ENCODE assay signal across 26 mouse cellular contexts in the genomic region with DNA sequence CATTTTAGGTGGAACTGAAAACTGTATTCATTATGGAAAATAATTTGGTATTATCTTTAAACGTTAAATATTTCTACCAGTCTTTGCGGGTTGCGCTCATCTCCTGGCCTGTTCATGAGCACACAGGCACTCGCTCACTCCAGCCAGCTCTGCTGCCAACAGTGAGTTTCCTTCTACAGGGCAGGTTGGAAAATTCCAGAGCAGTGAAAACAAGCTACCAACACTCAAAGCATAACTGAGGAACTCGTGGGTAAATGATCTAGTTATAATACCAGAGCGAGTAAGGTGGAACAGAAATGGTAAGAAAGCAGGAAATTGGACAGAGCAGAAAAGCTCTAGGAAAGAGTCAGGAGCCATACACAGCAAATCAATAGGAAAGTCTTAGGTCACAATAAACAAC.
A peak's percentile ranks its signal among the peaks of the same experiment; 100 is the strongest.
DNase-seq lines count a peak whose midpoint lies in the region; ATAC-seq lines count a peak whose summit lies in the region.
"Had no signal": no experiment of that assay in that cellular context is flagged by ENCODE, and none has a peak within 500 bp of the region (broad histone marks: within the 10 kb centered on the region; RNA-seq: fewer than 3 reads in every experiment).

No protein-coding gene starts in this region.

- no peaks in the 10 kb centered on the region for H3K9me3 ChIP-seq in forebrain, embryonic 11.5 days (ENCODE audit: control insufficient read depth, low read length)
- no peaks in the 10 kb centered on the region for H3K9me3 ChIP-seq in forebrain, embryonic 12.5 days
- peaks cover 3% of the 10 kb centered on the region; the same call in 1 of the 2 replicates for H3K9me3 ChIP-seq in heart, embryonic 12.5 days (replicated peaks)
- H3K9me3 ChIP-seq in heart, embryonic 16.5 days (replicated peaks; ENCODE audit: control insufficient read depth, low read length), result no peaks in the 10 kb centered on the region
- H3K9me3 ChIP-seq in kidney, embryonic 14.5 days (ENCODE audit: control insufficient read depth, low read length), result no peaks in the 10 kb centered on the region
- H3K9me3 ChIP-seq: embryonic facial prominence, embryonic 15.5 days; forebrain, embryonic 10.5 days; hindbrain, embryonic 15.5 days had no signal

- no peaks in the 10 kb centered on the region for H3K36me3 ChIP-seq in forebrain, embryonic 11.5 days (ENCODE audit: control insufficient read depth, insufficient read depth, low read length)
- H3K36me3 ChIP-seq in forebrain, embryonic 12.5 days (replicated peaks), result no peaks in the 10 kb centered on the region
- H3K36me3 ChIP-seq in heart, embryonic 12.5 days, result no peaks in the 10 kb centered on the region
- no peaks in the 10 kb centered on the region for H3K36me3 ChIP-seq in heart, embryonic 16.5 days (ENCODE audit: control insufficient read depth, insufficient read depth)
- no peaks in the 10 kb centered on the region for H3K36me3 ChIP-seq in kidney, embryonic 14.5 days (ENCODE audit: control insufficient read depth, insufficient read depth, low read length)
- H3K36me3 ChIP-seq: embryonic facial prominence, embryonic 15.5 days; forebrain, embryonic 10.5 days; G1E; hindbrain, embryonic 15.5 days had no signal

- H3K27ac ChIP-seq in forebrain, embryonic 11.5 days (ENCODE audit: low read depth, low read length), result no peak overlapping the region
- H3K27ac ChIP-seq in forebrain, embryonic 12.5 days, result no peak overlapping the region
- 0 out of 2 replicates have a peak overlapping the region, but pooled peaks have one; percentile 1 for H3K27ac ChIP-seq in heart, embryonic 12.5 days (ENCODE audit: poor library complexity, severe bottlenecking)
- peak overlapping the region; percentile 61 for H3K27ac ChIP-seq in heart, embryonic 16.5 days (ENCODE audit: low read length)
- H3K27ac ChIP-seq in kidney, embryonic 14.5 days (ENCODE audit: low read depth, low read length), result no peak overlapping the region
- H3K27ac ChIP-seq: embryonic facial prominence, embryonic 15.5 days; forebrain, embryonic 10.5 days; gastrocnemius, adult 2 months; heart, adult 2 months; hindbrain, embryonic 15.5 days; kidney, postnatal 0 days had no signal

- H3K27me3 ChIP-seq in forebrain, embryonic 11.5 days (ENCODE audit: control insufficient read depth, insufficient read depth, low read length), result no peaks in the 10 kb centered on the region
- H3K27me3 ChIP-seq in forebrain, embryonic 12.5 days, result no peaks in the 10 kb centered on the region
- H3K27me3 ChIP-seq in heart, embryonic 12.5 days (replicated peaks), result no peaks in the 10 kb centered on the region
- no peaks in the 10 kb centered on the region for H3K27me3 ChIP-seq in heart, embryonic 16.5 days (ENCODE audit: control insufficient read depth, insufficient read depth, low read length)
- no peaks in the 10 kb centered on the region for H3K27me3 ChIP-seq in kidney, embryonic 14.5 days (ENCODE audit: control insufficient read depth, insufficient read depth, low read length)
- H3K27me3 ChIP-seq: embryonic facial prominence, embryonic 15.5 days; hindbrain, embryonic 15.5 days had no signal

- no peaks in the 10 kb centered on the region for H3K4me1 ChIP-seq in forebrain, embryonic 11.5 days (replicated peaks; ENCODE audit: control insufficient read depth, insufficient read depth, low read length)
- H3K4me1 ChIP-seq in forebrain, embryonic 12.5 days, result no peaks in the 10 kb centered on the region
- peaks cover 15% of the 10 kb centered on the region; the same call in 1 of the 2 replicates for H3K4me1 ChIP-seq in heart, embryonic 12.5 days (replicated peaks)
- peaks cover 16% of the 10 kb centered on the region for H3K4me1 ChIP-seq in heart, embryonic 16.5 days (ENCODE audit: control insufficient read depth, insufficient read depth, low read length)
- no peaks in the 10 kb centered on the region for H3K4me1 ChIP-seq in kidney, embryonic 14.5 days (ENCODE audit: control insufficient read depth, insufficient read depth, low read length)

- no peak overlapping the region for H3K4me3 ChIP-seq in forebrain, embryonic 11.5 days (ENCODE audit: low read depth, low read length)
- no peak overlapping the region for H3K4me3 ChIP-seq in forebrain, embryonic 12.5 days (replicated peaks)
- no peak overlapping the region for H3K4me3 ChIP-seq in heart, embryonic 12.5 days
- no peak overlapping the region for H3K4me3 ChIP-seq in heart, embryonic 16.5 days (ENCODE audit: low read length)
- no peak overlapping the region for H3K4me3 ChIP-seq in kidney, embryonic 14.5 days (ENCODE audit: low read length)
- H3K4me3 ChIP-seq: embryonic facial prominence, embryonic 15.5 days; erythroblast, embryonic 14.5 days; forebrain, embryonic 10.5 days; gastrocnemius, adult 2 months; heart, adult 2 months; hindbrain, embryonic 15.5 days had no signal

- peak; percentile 7 for DNase-seq in forebrain, embryonic 11.5 days (ENCODE audit: low spot score)
- no peak for DNase-seq in heart, adult 9 months (ENCODE audit: low spot score in 2 of 2)
- DNase-seq in heart, postnatal 14 days, result no peak
- peak; percentile 3 for DNase-seq in kidney, adult 9 months
- DNase-seq: adrenal gland, postnatal 10 days; B cell, adult 2 months; cerebellum, adult 11 months; cerebellum, adult 8-10 months; cerebellum, postnatal 14 days; embryo, embryonic 11 days; gastrocnemius, adult 2 months; gastrocnemius, postnatal 36 days; heart, adult 2 months had no signal

- H3K9ac ChIP-seq in forebrain, embryonic 11.5 days (ENCODE audit: low read length), result no peak overlapping the region
- no peak overlapping the region for H3K9ac ChIP-seq in forebrain, embryonic 12.5 days
- H3K9ac ChIP-seq in heart, embryonic 12.5 days, result no peak overlapping the region
- no peak overlapping the region for H3K9ac ChIP-seq in heart, embryonic 16.5 days (ENCODE audit: low read length)
- no peak overlapping the region for H3K9ac ChIP-seq in kidney, embryonic 14.5 days (ENCODE audit: low read depth, low read length)
- H3K9ac ChIP-seq: embryonic facial prominence, embryonic 15.5 days; hindbrain, embryonic 15.5 days had no signal

- no peak overlapping the region for H3K4me2 ChIP-seq in forebrain, embryonic 11.5 days (ENCODE audit: low read depth, low read length, severe bottlenecking)
- H3K4me2 ChIP-seq in forebrain, embryonic 12.5 days, result no peak overlapping the region
- no peak overlapping the region for H3K4me2 ChIP-seq in heart, embryonic 12.5 days
- H3K4me2 ChIP-seq in heart, embryonic 16.5 days (ENCODE audit: low read depth, low read length), result peak overlapping the region; percentile 15; the same call in 1 of the 2 replicates
- no peak overlapping the region for H3K4me2 ChIP-seq in kidney, embryonic 14.5 days (replicated peaks; ENCODE audit: low read depth, low read length)
- H3K4me2 ChIP-seq: embryonic facial prominence, embryonic 15.5 days; hindbrain, embryonic 15.5 days had no signal

- WGBS in forebrain, embryonic 11.5 days, result 90% methylated on average over 6 of the region's 6 CpGs
- WGBS in forebrain, embryonic 12.5 days, result 83% methylated on average over 6 of the region's 6 CpGs
- WGBS in heart, embryonic 12.5 days, result 64% methylated on average over 6 of the region's 6 CpGs
- 47% methylated on average over 6 of the region's 6 CpGs for WGBS in heart, embryonic 16.5 days
- 79% methylated on average over 6 of the region's 6 CpGs for WGBS in kidney, embryonic 14.5 days

- no peak for ATAC-seq in forebrain, embryonic 11.5 days (replicated peaks; ENCODE audit: low FRiP score)
- ATAC-seq in forebrain, embryonic 12.5 days (ENCODE audit: low FRiP score), result no peak
- ATAC-seq in heart, embryonic 12.5 days (ENCODE audit: insufficient number of reproducible peaks, low FRiP score), result no peak
- no peak for ATAC-seq in heart, embryonic 16.5 days (replicated peaks; ENCODE audit: extremely low read depth, insufficient read depth, low FRiP score)
- no peak for ATAC-seq in kidney, embryonic 14.5 days (ENCODE audit: low FRiP score, low TSS enrichment)
- ATAC-seq: CD4-positive, CD25-positive, alpha-beta regulatory T cell, adult 4 months; forebrain, embryonic 16.5 days; intestine, embryonic 16.5 days had no signal

- intact Hi-C loops in heart, postnatal 14 days (cut with DNase I), result no loop called here

Comparison
In these comparisons a context has a peak if more than half of its experiments do, and no peak if none do; other contexts are left out.
1. DNase-seq: peak in forebrain, embryonic 11.5 days (single experiment) and kidney, adult 9 months (single experiment); none in heart, adult 9 months (0 of 2) and heart, postnatal 14 days (0 of 2).
2. H3K27ac ChIP-seq: peak in heart, embryonic 12.5 days (single experiment) and heart, embryonic 16.5 days (single experiment); none in forebrain, embryonic 11.5 days (single experiment), forebrain, embryonic 12.5 days (single experiment) and kidney, embryonic 14.5 days (single experiment).